Mouse (Mus musculus) lung, postnatal 0 days (tissue): Measurements from ENCODE around the gene Nfix.

ENCODE experiments used
- CTCF ChIP-seq: IDR thresholded peaks from 2 replicates; pipeline ENCODE4 v1.5.1; 2016; ENCODE audit warnings: antibody characterized with exemption, mild to moderate bottlenecking
- EP300 ChIP-seq: IDR thresholded peaks from 2 replicates; pipeline ENCODE4 v1.6.1; 2016; ENCODE audit warnings: antibody characterized with exemption, mild to moderate bottlenecking, control low read depth

- TF ChIP-seq CTCF = no peak
- no peak for TF ChIP-seq EP300
Measured at GRCm38 (mm10) chr8:84677305-84677704, 122.8 kb downstream of the Nfix start.
